ENCODE assay signal across 16 mouse cellular contexts in the genomic region with DNA sequence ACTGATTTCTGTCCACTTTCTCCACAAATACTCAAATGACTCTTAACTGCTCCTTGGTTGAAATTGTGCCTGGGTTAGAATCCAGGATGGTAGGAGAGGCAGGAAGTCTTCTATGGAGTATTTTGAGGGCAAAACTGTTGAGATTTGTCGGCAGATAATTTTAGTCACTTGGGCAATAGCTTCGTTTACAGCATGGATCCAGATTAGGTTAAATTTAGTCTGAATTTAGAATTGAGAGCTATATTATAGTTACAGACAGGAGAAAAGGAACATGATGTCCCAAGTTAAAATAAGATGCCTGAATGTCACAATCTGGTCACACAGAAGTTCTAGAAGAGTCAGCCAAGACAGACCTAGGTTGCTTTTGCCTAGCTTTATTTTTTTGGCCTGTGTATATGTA.
"Had no signal": no experiment of that assay in that cellular context is flagged by ENCODE, and none has a peak within 500 bp of the region (broad histone marks: within the 10 kb centered on the region; RNA-seq: fewer than 3 reads in every experiment).

No protein-coding gene starts in this region.

- H3K4me1 ChIP-seq: liver, embryonic 15.5 days; megakaryocyte, embryonic 14.5 days; midbrain, embryonic 15.5 days; neural tube, embryonic 12.5 days; stomach, embryonic 15.5 days had no signal

- H3K9me3 ChIP-seq: liver, embryonic 15.5 days; midbrain, embryonic 13.5 days; midbrain, embryonic 15.5 days; neural tube, embryonic 12.5 days; stomach, embryonic 15.5 days had no signal

- H3K4me3 ChIP-seq: liver, embryonic 15.5 days; megakaryocyte, embryonic 14.5 days; midbrain, embryonic 13.5 days; midbrain, embryonic 15.5 days; neural tube, embryonic 12.5 days; stomach, embryonic 15.5 days had no signal

- H3K27me3 ChIP-seq: liver, embryonic 15.5 days; midbrain, embryonic 13.5 days; midbrain, embryonic 15.5 days; neural tube, embryonic 12.5 days; stomach, embryonic 15.5 days had no signal

- DNase-seq: liver, postnatal 0 days; lung, embryonic 14.5 days; lung, postnatal 14 days; lung, postnatal 36 days; right cerebral cortex, postnatal 14 days; thymus, postnatal 14 days; thymus, postnatal 36 days had no signal

- H3K36me3 ChIP-seq: liver, embryonic 15.5 days; midbrain, embryonic 13.5 days; midbrain, embryonic 15.5 days; neural tube, embryonic 12.5 days; stomach, embryonic 15.5 days had no signal

- H3K4me2 ChIP-seq: liver, embryonic 15.5 days; lung, embryonic 14.5 days; midbrain, embryonic 11.5 days; midbrain, embryonic 13.5 days; midbrain, embryonic 15.5 days; neural tube, embryonic 12.5 days; stomach, embryonic 15.5 days had no signal

- H3K9ac ChIP-seq: liver, embryonic 15.5 days; liver, postnatal 0 days; lung, embryonic 14.5 days; midbrain, embryonic 13.5 days; midbrain, embryonic 15.5 days; neural tube, embryonic 12.5 days; stomach, embryonic 15.5 days had no signal

- H3K27ac ChIP-seq: liver, embryonic 15.5 days; macrophage; midbrain, embryonic 13.5 days; midbrain, embryonic 15.5 days; neural tube, embryonic 12.5 days; stomach, embryonic 15.5 days; stomach, postnatal 0 days had no signal

- ATAC-seq: liver, postnatal 0 days; midbrain, embryonic 13.5 days; midbrain, embryonic 15.5 days had no signal
